Mouse (Mus musculus) liver, embryonic 14.5 days (tissue): ENCODE measurements around the gene Pld6. TPM values are rescaled to one million over a fixed set of nuclear protein-coding genes. Genes with fewer than 3 reads are reported as not detected.

Source experiments
- ATAC-seq: fragments of 200-750 bp; cut with Nextera tagmentation; 2 replicates; pipeline ENCODE4 v1.8.0; 2017; ENCODE audit warnings: moderate number of reproducible peaks, mild to moderate bottlenecking, moderate library complexity; ENCODE audit not compliant: insufficient read depth
- DNase-seq, 3 experiments: peaks; one replicate each; pipeline ENCODE4 v3.0.0-alpha.2; 2012 to 2013; ENCODE audit warnings: low read depth in 3 of 3, low spot score in 3 of 3
- H3K27ac ChIP-seq: fragments of 300-500 bp; sonication (generic); 2 replicates; pipeline ENCODE4 v1.5.1; 2014; ENCODE audit warnings: moderate library complexity, mild to moderate bottlenecking, control low read depth, inconsistent platforms
- H3K27me3 ChIP-seq: fragments of 300-500 bp; sonication (generic); 2 replicates; pipeline ENCODE4 v1.6.1; 2014; ENCODE audit warnings: mild to moderate bottlenecking, low read length, moderate library complexity; ENCODE audit not compliant: control insufficient read depth, insufficient read depth
- H3K36me3 ChIP-seq: fragments of 300-500 bp; sonication (generic); replicated peaks from 2 replicates; pipeline ENCODE4 v1.6.1; 2014; ENCODE audit warnings: low read depth; ENCODE audit not compliant: control insufficient read depth, insufficient read depth
- H3K4me1 ChIP-seq, 2 experiments: fragments of 200-500 bp in 1 of 2; fragments of 300-500 bp in 1 of 2; sonication (generic) in 1 of 2; replicated peaks; 2 replicates each; pipeline ENCODE4 v1.6.1; 2012 to 2014; ENCODE audit warnings: antibody characterized with exemption in 1 of 2, inconsistent platforms in 1 of 2, low read length in 1 of 2; ENCODE audit not compliant: control insufficient read depth in 2 of 2, insufficient read depth in 2 of 2
- H3K4me2 ChIP-seq: fragments of 300-500 bp; sonication (generic); 2 replicates; pipeline ENCODE4 v1.6.1; 2014; ENCODE audit warnings: low read depth, mild to moderate bottlenecking, control low read depth, moderate library complexity
- H3K4me3 ChIP-seq, 2 experiments: fragments of 200-500 bp in 1 of 2; fragments of 300-500 bp in 1 of 2; sonication (generic) in 1 of 2; 2 replicates each; pipeline ENCODE4 v1.5.1; 2012 to 2014; ENCODE audit warnings: low read depth in 2 of 2, low read length in 2 of 2, mild to moderate bottlenecking in 2 of 2, control low read depth in 1 of 2, inconsistent platforms in 1 of 2, moderate library complexity in 1 of 2; ENCODE audit not compliant: insufficient read depth in 1 of 2
- H3K9ac ChIP-seq: fragments of 300-500 bp; sonication (generic); replicated peaks from 2 replicates; pipeline ENCODE4 v1.6.1; 2014; ENCODE audit warnings: mild to moderate bottlenecking, control low read depth, moderate library complexity
- H3K9me3 ChIP-seq: fragments of 300-500 bp; sonication (generic); 2 replicates; pipeline ENCODE4 v1.6.1; 2016; ENCODE audit warnings: low read length, mixed read lengths; ENCODE audit not compliant: control insufficient read depth
- CTCF ChIP-seq: IDR thresholded peaks from 2 replicates; pipeline ENCODE4 v1.5.1; 2016; ENCODE audit warnings: antibody characterized with exemption, low read depth, control low read depth
- EP300 ChIP-seq: IDR thresholded peaks from 2 replicates; pipeline ENCODE4 v1.6.1; 2016; ENCODE audit warnings: antibody characterized with exemption, low read depth
- WGBS: fragments of 180-500 bp; shearing (Covaris S2); extraction: QIAGEN DNeasy Blood & Tissue Kit; methylation state at CpG from one replicate; pipeline ENCODE4 v1.1.7; 2014; ENCODE audit not compliant: insufficient replicate concordance; 5-methylcytosine and 5-hydroxymethylcytosine counted together
- polyA plus RNA-seq, 2 experiments: library from polyadenylated mRNA; depleted of rRNA in 1 of 2; stranded (reverse) in 1 of 2; unstranded in 1 of 2; fragments of >200 nt; fragmentation: Nextera tagmentation in 1 of 2; extraction: Ambion mirVana in 1 of 2; gene quantifications; 2 replicates each; pipeline versions ENCODE4 v1.2.1 to v1.2.3; 2012 to 2014

Pld6 gene
- polyA plus RNA-seq, 2 experiments = 0.50 to 1.9 TPM

GRCm38 (mm10) chr11:59778874-59779223 is 8.6 kb downstream of the Pld6 start:
- no peak for DNase-seq
- WGBS = 48% methylated on average over 1 of the region's 1 CpGs
- no peak for TF ChIP-seq CTCF
- no peak for TF ChIP-seq EP300
- no peak overlapping the region for H3K4me2 ChIP-seq
- no peaks in the 10 kb centered on the region for H3K4me1 ChIP-seq
- H3K4me3 ChIP-seq = no peak overlapping the region
- H3K27me3 ChIP-seq = no peaks in the 10 kb centered on the region
- peak; percentile 18; the same call in 1 of the 2 replicates for ATAC-seq
- H3K9ac ChIP-seq = no peak overlapping the region
- H3K27ac ChIP-seq = no peak overlapping the region
- no peaks in the 10 kb centered on the region for H3K36me3 ChIP-seq
- no peaks in the 10 kb centered on the region for H3K9me3 ChIP-seq

- no peak overlapping the region for H3K4me3 ChIP-seq
- H3K9ac ChIP-seq = no peak overlapping the region
- TF ChIP-seq EP300 = no peak
- TF ChIP-seq CTCF = peak; percentile 99
- peak; percentile 58 to 63 (median 62) for DNase-seq
- H3K4me2 ChIP-seq = no peak overlapping the region
- H3K27me3 ChIP-seq = no peaks in the 10 kb centered on the region
- H3K4me1 ChIP-seq = no peaks in the 10 kb centered on the region
- no peaks in the 10 kb centered on the region for H3K36me3 ChIP-seq
- ATAC-seq = peak; percentile 78
- H3K9me3 ChIP-seq = no peaks in the 10 kb centered on the region
- H3K27ac ChIP-seq = no peak overlapping the region
- 44% methylated on average over 9 of the region's 9 CpGs for WGBS
These were observed 9.1 kb downstream of the Pld6 start for GRCm38 (mm10) chr11:59778181-59778873.

- H3K4me1 ChIP-seq = no peaks in the 10 kb centered on the region
- no peaks in the 10 kb centered on the region for H3K9me3 ChIP-seq
- H3K9ac ChIP-seq = no peak overlapping the region
- TF ChIP-seq CTCF (no peak), EP300 (no peak)
- no peak for ATAC-seq
- H3K27ac ChIP-seq = no peak overlapping the region
- H3K4me3 ChIP-seq = no peak overlapping the region
- no peak overlapping the region for H3K4me2 ChIP-seq
- no peaks in the 10 kb centered on the region; the same call in 1 of the 2 replicates for H3K36me3 ChIP-seq
- no peak for DNase-seq
- H3K27me3 ChIP-seq = no peaks in the 10 kb centered on the region
- WGBS = 69% methylated on average over 5 of the region's 5 CpGs
These were observed 10.2 kb downstream of the Pld6 start for GRCm38 (mm10) chr11:59777259-59777658.

- no peaks in the 10 kb centered on the region for H3K9me3 ChIP-seq
- H3K4me1 ChIP-seq = no peaks in the 10 kb centered on the region
- H3K27me3 ChIP-seq = no peaks in the 10 kb centered on the region
- ATAC-seq (no peak), DNase-seq (no peak)
- H3K27ac ChIP-seq = no peak overlapping the region
- no peak overlapping the region for H3K9ac ChIP-seq
- H3K4me2 ChIP-seq = no peak overlapping the region
- no peak overlapping the region for H3K4me3 ChIP-seq
- peaks cover 5% of the 10 kb centered on the region for H3K36me3 ChIP-seq
- 89% methylated on average over 13 of the region's 13 CpGs for WGBS
- TF ChIP-seq CTCF (peak; percentile 14; the same call in 1 of the 2 replicates), EP300 (no peak)
These were observed 11.9 kb downstream of the Pld6 start for GRCm38 (mm10) chr11:59775435-59776148.

GRCm38 (mm10) chr11:59774522-59774921 is 12.9 kb downstream of the Pld6 start:
- H3K9me3 ChIP-seq = no peaks in the 10 kb centered on the region
- no peak overlapping the region for H3K9ac ChIP-seq
- H3K4me3 ChIP-seq = no peak overlapping the region
- peaks cover 5% of the 10 kb centered on the region for H3K36me3 ChIP-seq
- no peak overlapping the region for H3K4me2 ChIP-seq
- ATAC-seq (no peak), DNase-seq (no peak)
- no peaks in the 10 kb centered on the region for H3K4me1 ChIP-seq
- no peak overlapping the region for H3K27ac ChIP-seq
- 39% methylated on average over 4 of the region's 4 CpGs for WGBS
- TF ChIP-seq EP300 (no peak), CTCF (no peak)
- no peaks in the 10 kb centered on the region for H3K27me3 ChIP-seq
